Comparison of ENCODE assay signal across 20 mouse cellular contexts in the genomic region with DNA sequence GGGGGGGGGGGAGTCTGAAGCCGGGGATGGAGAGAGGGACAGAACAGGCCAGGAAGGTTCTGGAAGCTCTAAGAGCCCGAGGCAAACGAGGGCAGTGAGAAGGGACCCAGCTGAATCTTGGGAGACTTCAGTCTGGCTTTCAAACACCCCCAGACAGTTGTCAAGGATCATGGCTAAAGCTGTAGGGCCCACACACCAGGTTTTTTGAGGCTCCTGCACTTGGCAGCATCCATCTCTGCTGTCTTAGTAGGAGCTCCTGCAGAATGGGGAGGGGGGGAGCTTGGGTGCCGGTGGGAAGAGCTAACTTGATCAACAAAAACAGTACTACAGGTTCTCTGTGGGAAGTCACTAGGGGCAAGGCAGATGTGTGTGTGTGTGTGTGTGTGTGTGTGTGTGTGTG.
DNase-seq lines count a peak whose midpoint lies in the region; ATAC-seq and TF ChIP-seq lines count a peak whose summit lies in the region.
"Had no signal": no experiment of that assay in that cellular context is flagged by ENCODE, and none has a peak within 500 bp of the region (broad histone marks: within the 10 kb centered on the region; RNA-seq: fewer than 3 reads in every experiment).

No protein-coding gene starts in this region.

- H3K9ac ChIP-seq in hindbrain, embryonic 12.5 days, result no peak overlapping the region
- no peak overlapping the region for H3K9ac ChIP-seq in hindbrain, embryonic 11.5 days (ENCODE audit: low read depth, low read length)
- H3K9ac ChIP-seq in hindbrain, postnatal 0 days (replicated peaks; ENCODE audit: low read length), result no peak overlapping the region
- H3K9ac ChIP-seq: embryonic facial prominence, embryonic 13.5 days; forebrain, embryonic 12.5 days had no signal

- TF ChIP-seq CTCF in E14TG2a.4 (conservative IDR thresholded peaks at IDR 0.05; ENCODE audit: low read length), result no peak
- TF ChIP-seq CTCF in hindbrain, postnatal 0 days (IDR thresholded peaks at IDR 0.05; ENCODE audit: low read depth), result no peak

- no peak overlapping the region for H3K4me2 ChIP-seq in hindbrain, embryonic 12.5 days (replicated peaks)
- H3K4me2 ChIP-seq in hindbrain, embryonic 11.5 days (replicated peaks; ENCODE audit: low read depth, low read length), result no peak overlapping the region
- no peak overlapping the region for H3K4me2 ChIP-seq in hindbrain, postnatal 0 days (ENCODE audit: low read depth, low read length)
- H3K4me2 ChIP-seq: embryonic facial prominence, embryonic 13.5 days; forebrain, embryonic 12.5 days had no signal

- 63% methylated on average over 3 of the region's 4 CpGs for WGBS in hindbrain, embryonic 12.5 days
- whole genome bisulfite sequencing in hindbrain, embryonic 11.5 days, result 83% methylated on average over 3 of the region's 4 CpGs
- WGBS in hindbrain, postnatal 0 days, result 55% methylated on average over 4 of the region's 4 CpGs

- H3K36me3 ChIP-seq in hindbrain, embryonic 12.5 days, result no peaks in the 10 kb centered on the region
- no peaks in the 10 kb centered on the region for H3K36me3 ChIP-seq in hindbrain, embryonic 11.5 days (ENCODE audit: control insufficient read depth, insufficient read depth, low read length)
- H3K36me3 ChIP-seq in E14TG2a.4 (ENCODE audit: insufficient read depth, low read length), result 0 out of 2 replicates have a peak, but pooled peaks cover 7% of the 10 kb centered on the region
- no peaks in the 10 kb centered on the region for H3K36me3 ChIP-seq in hindbrain, postnatal 0 days (ENCODE audit: insufficient read depth, low read length)
- H3K36me3 ChIP-seq: embryonic facial prominence, embryonic 13.5 days; forebrain, embryonic 12.5 days; G1E; heart, embryonic 10.5 days had no signal

- ATAC-seq in hindbrain, embryonic 12.5 days (ENCODE audit: low FRiP score), result no peak
- no peak for ATAC-seq in hindbrain, embryonic 11.5 days (ENCODE audit: low FRiP score)
- no peak for ATAC-seq in hindbrain, postnatal 0 days
- ATAC-seq: forebrain, embryonic 16.5 days; inflammation-experienced regulatory T-cells, adult 6 months had no signal

- no peaks in the 10 kb centered on the region for H3K9me3 ChIP-seq in hindbrain, embryonic 12.5 days (replicated peaks)
- no peaks in the 10 kb centered on the region for H3K9me3 ChIP-seq in hindbrain, embryonic 11.5 days (ENCODE audit: control insufficient read depth, low read length)
- H3K9me3 ChIP-seq in E14TG2a.4 (ENCODE audit: low read length), result no peaks in the 10 kb centered on the region
- no peaks in the 10 kb centered on the region for H3K9me3 ChIP-seq in hindbrain, postnatal 0 days (ENCODE audit: low read length)
- H3K9me3 ChIP-seq: embryonic facial prominence, embryonic 13.5 days; forebrain, embryonic 12.5 days; heart, embryonic 10.5 days had no signal

- peaks cover 49% of the 10 kb centered on the region for H3K4me1 ChIP-seq in hindbrain, embryonic 12.5 days
- peaks cover 6% of the 10 kb centered on the region for H3K4me1 ChIP-seq in hindbrain, embryonic 11.5 days (replicated peaks; ENCODE audit: control insufficient read depth, insufficient read depth, low read length)
- peaks cover 58% of the 10 kb centered on the region for H3K4me1 ChIP-seq in E14TG2a.4 (replicated peaks; ENCODE audit: low read depth, low read length)
- H3K4me1 ChIP-seq in hindbrain, postnatal 0 days (ENCODE audit: insufficient read depth, low read length), result peaks cover 10% of the 10 kb centered on the region
- H3K4me1 ChIP-seq: heart, embryonic 10.5 days had no signal

- DNase-seq in hindbrain, embryonic 11.5 days (ENCODE audit: low spot score), result no peak
- DNase-seq in brain, adult 2 months (ENCODE audit: low read depth, low spot score), result peak; percentile 71
- DNase-seq in hindbrain, postnatal 0 days (ENCODE audit: low spot score), result no peak
- no peak for DNase-seq in urinary bladder, postnatal 14 days (ENCODE audit: low spot score)
- DNase-seq in thymus, postnatal 10 days (ENCODE audit: low spot score in 2 of 2), result no peak
- DNase-seq: adrenal gland, adult 8-10 months; cerebellum, adult 11-12 months; cerebellum, adult 9-10 months; cerebellum, postnatal 36 days; heart, postnatal 10 days; heart, postnatal 4 days; kidney, adult 11 months had no signal

- no peak overlapping the region for H3K4me3 ChIP-seq in hindbrain, embryonic 12.5 days
- no peak overlapping the region for H3K4me3 ChIP-seq in hindbrain, embryonic 11.5 days (ENCODE audit: low read depth, low read length)
- H3K4me3 ChIP-seq in E14TG2a.4 (replicated peaks; ENCODE audit: low read length), result peak overlapping the region; percentile 64
- no peak overlapping the region for H3K4me3 ChIP-seq in hindbrain, postnatal 0 days (ENCODE audit: low read length)
- H3K4me3 ChIP-seq: embryonic facial prominence, embryonic 13.5 days; forebrain, embryonic 12.5 days; heart, embryonic 10.5 days had no signal

- H3K27ac ChIP-seq in hindbrain, embryonic 12.5 days, result 0 out of 2 replicates have a peak overlapping the region, but pooled peaks have one; percentile 36
- H3K27ac ChIP-seq in hindbrain, embryonic 11.5 days (ENCODE audit: low read depth, low read length), result no peak overlapping the region
- H3K27ac ChIP-seq in hindbrain, postnatal 0 days, result 0 out of 2 replicates have a peak overlapping the region, but pooled peaks have one; percentile 36
- H3K27ac ChIP-seq: embryonic facial prominence, embryonic 13.5 days; heart, embryonic 10.5 days had no signal

- H3K27me3 ChIP-seq in hindbrain, embryonic 12.5 days, result peaks cover 8% of the 10 kb centered on the region
- H3K27me3 ChIP-seq in hindbrain, embryonic 11.5 days (ENCODE audit: control insufficient read depth, insufficient read depth, low read length), result no peaks in the 10 kb centered on the region
- peaks cover 10% of the 10 kb centered on the region; the same call in 1 of the 2 replicates for H3K27me3 ChIP-seq in E14TG2a.4 (ENCODE audit: insufficient read depth, low read length)
- no peaks in the 10 kb centered on the region for H3K27me3 ChIP-seq in hindbrain, postnatal 0 days (ENCODE audit: insufficient read depth, low read length)
